Mouse (Mus musculus) large intestine, adult 2 months (tissue): ENCODE data around the gene 4933427I04Rik. TPM values are rescaled to one million over a fixed set of nuclear protein-coding genes. Genes with fewer than 3 reads are reported as not detected.

Experiments used
- DNase-seq: peaks from one replicate; pipeline ENCODE4 v3.0.0-alpha.2; 2012; ENCODE audit warnings: low read depth, low spot score
- WGBS: fragments of 180-500 bp; shearing (Covaris S2); methylation state at CpG from one replicate; pipeline ENCODE4 v1.1.7; 2018; 5-methylcytosine and 5-hydroxymethylcytosine counted together
- polyA plus RNA-seq: library from polyadenylated mRNA; depleted of rRNA; stranded (reverse); fragments of >200 nt; gene quantifications from 2 replicates; pipeline ENCODE4 v1.2.3, GENCODE M21; 2012; rRNA removed

4933427I04Rik gene
- not detected in 2 replicates for polyA plus RNA-seq

DNA sequence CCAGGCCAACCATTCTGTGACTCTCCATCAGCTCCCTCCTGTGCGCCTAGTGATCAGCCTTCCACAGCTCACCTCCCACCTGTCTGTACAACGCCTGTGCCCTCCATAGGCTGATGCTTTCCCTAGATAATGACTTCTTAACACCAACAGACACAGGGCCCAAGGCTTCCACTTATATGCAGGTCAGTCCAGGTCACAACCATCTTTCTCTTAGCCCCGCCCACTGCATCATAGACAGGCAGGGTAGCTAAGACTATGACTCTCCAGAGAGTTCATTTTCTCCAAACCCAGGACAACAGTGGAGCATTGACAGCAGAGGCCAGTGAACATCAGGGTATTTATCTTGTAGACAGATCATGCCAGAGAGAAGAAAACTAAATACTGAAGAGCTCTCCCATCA lies at the start of gene 4933427I04Rik:
Gene 4933427I04Rik, plus strand, starts transcription at position 301 of the 400 bp plus-strand sequence.
- 75% methylated on average over 3 of the region's 3 CpGs for WGBS
- DNase-seq = no peak

DNA sequence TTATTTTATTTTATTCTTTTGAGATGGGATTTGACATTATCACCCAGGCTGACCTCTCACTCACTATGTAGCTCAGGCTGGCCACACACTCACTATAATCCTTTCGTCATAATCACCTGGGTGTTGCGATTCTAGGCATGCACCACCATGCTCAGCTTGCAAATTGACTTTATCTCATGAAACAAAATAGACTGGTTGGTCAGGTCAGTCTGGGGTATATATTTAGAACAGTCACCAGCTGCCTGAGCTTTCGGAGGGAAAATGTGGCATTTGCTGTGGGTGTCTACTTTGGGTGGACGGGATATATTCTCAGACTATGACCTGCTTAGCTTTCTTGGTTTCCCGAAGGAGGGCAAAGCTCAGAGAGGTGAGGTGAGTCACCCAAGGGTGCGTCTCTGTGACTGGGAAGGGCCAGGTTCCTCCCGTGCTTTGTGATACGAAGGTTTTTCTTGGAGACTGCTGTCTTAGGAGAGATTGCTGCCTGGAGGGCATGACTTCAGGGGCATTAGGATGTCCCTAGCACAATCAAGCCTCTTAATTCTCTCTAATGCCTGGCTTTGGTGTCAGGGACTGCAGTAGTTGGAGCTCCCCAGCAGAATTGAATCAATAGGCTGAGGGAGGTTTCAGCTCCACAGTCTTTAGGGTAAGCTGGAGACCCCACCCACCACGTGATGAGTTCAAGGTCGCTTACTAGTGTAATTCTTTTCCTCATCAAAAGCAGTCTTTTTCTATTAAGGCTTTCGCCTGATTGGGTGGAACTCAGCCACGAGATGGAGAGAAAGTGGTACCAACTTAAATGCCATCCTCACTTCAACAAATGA lies 48.8 kb upstream of the 4933427I04Rik start:
- peak; percentile 80 for DNase-seq
- WGBS = 39% methylated on average over 12 of the region's 12 CpGs

DNA sequence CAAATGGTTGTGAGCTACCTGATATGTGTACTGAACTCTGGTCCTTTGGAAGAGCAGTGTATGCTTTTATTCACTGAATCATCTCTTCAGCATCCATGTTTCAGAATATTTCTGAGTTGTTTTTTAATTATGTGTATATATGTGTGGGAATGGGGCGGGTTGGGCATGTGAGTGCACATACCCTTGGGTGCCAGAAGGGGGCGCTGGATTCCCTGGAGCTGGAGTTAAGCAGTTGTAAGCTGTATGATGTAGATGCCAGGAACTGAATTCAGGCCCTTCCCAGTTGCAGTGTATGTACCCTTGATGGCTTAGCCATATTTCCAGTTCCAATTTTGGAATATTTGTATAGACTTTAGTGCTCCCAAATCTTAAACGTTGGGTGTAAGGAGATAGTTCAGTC lies 47.0 kb upstream of the 4933427I04Rik start:
- DNase-seq = no peak
- 85% methylated on average over 3 of the region's 3 CpGs for WGBS

- no peak for DNase-seq
- 59% methylated on average over 7 of the region's 7 CpGs for WGBS
Observed at GRCm38 (mm10) chr4:123814030-123814501, 45.4 kb upstream of the 4933427I04Rik start.

DNA sequence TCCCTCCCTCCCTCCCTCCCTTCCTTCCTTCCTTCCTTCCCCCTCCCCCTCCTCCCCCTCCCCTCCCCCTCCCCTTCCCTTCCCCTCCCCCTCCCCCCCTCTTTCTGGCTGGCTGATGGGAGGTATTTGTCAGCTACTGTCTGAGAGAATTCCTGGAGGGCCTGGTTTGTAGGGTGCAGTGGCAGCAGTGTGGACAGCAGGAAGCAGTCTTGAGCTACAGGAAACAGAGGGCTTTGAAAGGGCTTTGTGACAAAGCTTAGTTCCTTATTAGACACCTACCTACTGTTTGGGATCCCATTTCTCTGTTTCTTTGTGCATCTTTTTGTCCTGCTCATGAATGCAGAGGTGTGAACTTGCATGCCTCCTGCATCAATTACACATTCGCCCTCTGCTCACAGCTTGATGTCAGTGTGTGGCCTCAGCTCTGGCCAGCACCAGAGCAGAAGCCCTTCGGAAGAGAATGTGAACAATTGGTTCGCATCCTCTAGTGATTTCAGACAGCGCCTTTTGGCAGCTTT lies 40.3 kb upstream of the 4933427I04Rik start:
- DNase-seq = no peak
- WGBS = 76% methylated on average over 4 of the region's 4 CpGs

GRCm38 (mm10) chr4:123842126-123842525 lies 17.4 kb upstream of the 4933427I04Rik start:
- 84% methylated on average over 8 of the region's 8 CpGs for WGBS
- no peak for DNase-seq

DNA sequence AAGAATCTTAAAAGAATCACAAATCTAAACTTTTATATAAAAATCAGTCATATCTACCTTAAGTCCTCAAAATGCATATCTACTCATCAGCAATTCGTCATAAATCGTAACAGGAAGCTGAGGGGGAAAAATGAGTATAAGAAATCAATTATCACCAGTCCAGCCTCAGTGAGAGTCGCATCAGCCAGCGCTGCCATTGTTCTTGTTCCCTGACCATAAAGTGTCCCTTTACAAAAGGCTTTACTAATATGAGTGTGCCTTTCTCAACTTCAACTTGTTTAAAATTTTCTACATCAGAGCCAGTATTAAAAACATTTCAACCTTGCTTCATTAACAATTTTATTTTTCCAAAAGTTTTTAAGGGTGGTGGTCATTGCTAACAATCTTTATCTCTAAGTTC lies 2.6 kb upstream of the 4933427I04Rik start:
- DNase-seq = no peak
- 70% methylated on average over 4 of the region's 4 CpGs for WGBS

GRCm38 (mm10) chr4:123858090-123858489 lies 1.4 kb upstream of the 4933427I04Rik start:
- DNase-seq = no peak
- 82% methylated on average over 7 of the region's 7 CpGs for WGBS

GRCm38 (mm10) chr4:123859803-123860202 lies 324 bp downstream of the 4933427I04Rik start:
- no peak for DNase-seq
- 43% methylated on average over 2 of the region's 2 CpGs for WGBS

DNA sequence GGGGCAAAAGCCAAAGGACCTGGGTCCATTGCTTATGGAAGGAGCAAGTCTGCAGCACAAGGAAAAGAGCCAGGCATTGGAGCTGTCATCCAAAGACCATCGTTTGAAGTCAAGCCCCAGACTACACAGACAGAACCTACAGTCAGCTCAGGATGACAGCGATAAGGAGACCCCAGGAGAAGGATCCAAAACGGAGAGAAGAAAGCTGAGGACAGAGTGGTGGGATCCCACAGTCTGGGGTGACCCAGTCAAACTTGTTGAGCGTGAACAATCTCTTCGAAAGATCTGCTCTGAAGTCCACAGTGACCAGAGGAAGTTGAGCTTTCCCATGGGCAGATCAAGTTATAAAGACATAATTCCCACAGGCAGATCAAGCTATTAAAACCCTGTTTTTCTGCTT lies 1.1 kb downstream of the 4933427I04Rik start:
- no peak for DNase-seq
- WGBS = 86% methylated on average over 5 of the region's 5 CpGs

GRCm38 (mm10) chr4:123893726-123894125 lies 34.2 kb downstream of the 4933427I04Rik start:
- no peak for DNase-seq

GRCm38 (mm10) chr4:123894295-123894694 lies 34.8 kb downstream of the 4933427I04Rik start:
- 78% methylated on average over 4 of the region's 4 CpGs for WGBS
- no peak for DNase-seq

More at GRCm38 (mm10) chr4:123893726-123894125, 34.2 kb downstream of the 4933427I04Rik start:
- 84% methylated on average over 5 of the region's 5 CpGs for WGBS

DNA sequence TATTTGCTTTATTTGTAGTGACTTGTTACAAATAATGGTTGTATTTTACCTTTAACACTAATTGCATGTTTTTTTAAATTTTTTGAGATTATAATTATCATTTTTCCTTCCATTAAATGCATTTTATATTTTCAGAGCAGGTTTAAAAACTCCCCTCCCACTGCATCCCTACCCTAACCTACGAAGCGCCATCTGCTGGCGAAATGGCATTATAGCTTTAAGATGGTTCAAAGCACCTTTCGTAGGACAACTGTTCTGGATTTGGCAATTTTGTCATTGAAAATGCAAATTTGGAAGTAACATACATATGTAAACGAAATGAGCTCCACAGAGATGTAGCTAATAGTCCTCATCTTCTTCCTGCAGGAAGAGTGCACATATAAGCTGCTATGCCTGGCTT lies 39.2 kb downstream of the 4933427I04Rik start:
- DNase-seq = no peak
- WGBS = 12% methylated on average over 5 of the region's 5 CpGs

DNA sequence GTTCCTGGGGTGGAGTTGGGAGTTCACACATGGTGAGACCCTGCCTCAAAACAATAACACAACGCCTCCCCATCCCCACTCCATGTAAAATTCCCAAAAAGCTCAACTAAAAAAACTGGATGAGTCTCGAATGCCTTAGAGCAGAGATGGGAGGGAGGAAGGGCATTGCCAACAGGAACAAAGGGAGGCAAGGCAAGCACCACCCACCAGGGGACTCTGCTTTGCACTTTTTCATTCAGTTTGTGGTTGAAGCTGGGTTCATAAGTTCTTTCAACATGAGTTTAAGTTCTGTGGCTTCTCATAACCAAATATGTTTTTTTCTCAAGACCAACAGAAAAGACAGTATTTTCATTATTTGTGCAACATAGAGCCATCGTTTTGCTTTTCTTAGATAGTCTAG lies 44.0 kb downstream of the 4933427I04Rik start:
- 76% methylated on average over 3 of the region's 3 CpGs for WGBS
- no peak for DNase-seq

- WGBS = under 1% methylated on average over 49 of the region's 49 CpGs
- peak; percentile 99 for DNase-seq
Observed at GRCm38 (mm10) chr4:123904333-123905125, 45.0 kb downstream of the 4933427I04Rik start, which contains the start of gene Mycbp. TSS of gene Mycbp (plus strand) at chr4:123904832.

DNA sequence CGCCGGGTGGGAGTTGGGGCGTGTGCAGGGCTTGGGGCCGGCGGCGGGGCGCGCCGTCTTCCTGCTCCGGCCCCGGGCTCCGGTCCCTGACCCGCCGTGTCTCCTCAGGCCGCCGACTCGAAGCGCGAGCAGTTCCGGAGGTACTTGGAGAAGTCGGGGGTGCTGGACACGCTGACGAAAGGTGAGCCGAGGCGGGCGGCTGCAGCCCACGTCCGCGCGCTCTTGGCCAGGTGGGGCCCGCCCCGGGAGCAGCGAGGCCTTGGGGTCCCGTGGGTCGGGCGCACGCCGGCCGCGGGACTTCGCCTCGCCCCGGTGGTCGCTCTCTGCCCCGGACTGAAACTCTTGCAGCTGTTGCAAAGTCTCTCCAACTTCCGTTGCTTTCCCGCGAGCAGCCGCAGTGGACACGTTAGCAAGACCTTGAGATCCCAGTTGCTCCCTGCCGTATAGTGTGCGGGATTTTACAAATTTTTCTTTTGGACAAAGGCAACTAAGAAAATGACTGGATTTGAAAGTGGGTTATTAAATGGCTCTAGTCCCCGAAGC lies 45.7 kb downstream of the 4933427I04Rik start:
- under 1% methylated on average over 51 of the region's 53 CpGs for WGBS
- no peak for DNase-seq

DNA sequence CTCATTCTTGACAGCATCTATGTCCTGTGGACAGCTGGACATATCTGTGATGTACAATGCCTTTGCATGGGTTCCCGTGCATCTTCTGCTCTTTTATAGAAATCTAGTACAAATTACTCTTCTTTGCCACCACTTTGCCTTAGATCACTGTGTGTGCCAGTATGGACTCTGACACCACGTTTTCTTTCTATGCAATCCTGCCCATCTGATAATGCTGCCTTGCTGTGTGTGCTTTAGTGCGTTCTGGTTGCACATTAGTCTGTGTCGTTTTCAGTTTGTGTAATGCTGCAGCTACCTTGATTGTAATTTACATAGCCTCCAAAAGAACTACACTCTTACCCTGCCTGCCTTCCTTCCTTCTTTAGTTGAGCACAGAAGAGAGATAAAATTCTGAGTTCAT lies 52.0 kb downstream of the 4933427I04Rik start:
- 85% methylated on average over 4 of the region's 4 CpGs for WGBS
- no peak for DNase-seq

DNA sequence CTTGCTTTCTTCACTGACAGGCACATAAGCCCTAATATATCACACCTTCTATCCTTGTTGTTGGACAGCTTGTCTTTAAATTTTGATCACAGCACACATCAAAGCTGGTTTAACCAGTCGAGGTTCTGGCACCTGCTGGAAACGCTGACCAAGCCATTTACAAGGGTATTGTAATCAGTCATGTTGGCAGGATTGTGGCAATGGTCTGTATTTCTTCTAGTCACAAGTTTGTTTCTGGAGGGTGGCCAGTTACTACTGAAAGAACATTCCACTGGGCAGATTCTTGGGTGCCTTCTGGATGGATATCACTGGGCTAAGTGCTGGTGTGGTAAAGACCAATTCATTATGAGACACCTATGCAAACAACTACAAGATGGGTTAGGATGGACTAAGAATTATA lies 53.0 kb downstream of the 4933427I04Rik start:
- DNase-seq = no peak
- 13% methylated on average over 2 of the region's 2 CpGs for WGBS
